Mouse (Mus musculus) embryo, embryonic 11 days (tissue): ENCODE measurements around the gene Zbtb5.
"Not testable (repeated sequence)": the region's sequence is repeated elsewhere in the genome, so short reads cannot be mapped to it uniquely, and the experiment has no call there.

Experiments used
- DNase-seq: peaks from one replicate; pipeline ENCODE4 v3.0.0-alpha.2; 2015

The Zbtb5 gene

GRCm38 (mm10) chr4:44967402-44967801 is 44.8 kb downstream of the Zbtb5 start:
- DNase-seq: no peak

DNA sequence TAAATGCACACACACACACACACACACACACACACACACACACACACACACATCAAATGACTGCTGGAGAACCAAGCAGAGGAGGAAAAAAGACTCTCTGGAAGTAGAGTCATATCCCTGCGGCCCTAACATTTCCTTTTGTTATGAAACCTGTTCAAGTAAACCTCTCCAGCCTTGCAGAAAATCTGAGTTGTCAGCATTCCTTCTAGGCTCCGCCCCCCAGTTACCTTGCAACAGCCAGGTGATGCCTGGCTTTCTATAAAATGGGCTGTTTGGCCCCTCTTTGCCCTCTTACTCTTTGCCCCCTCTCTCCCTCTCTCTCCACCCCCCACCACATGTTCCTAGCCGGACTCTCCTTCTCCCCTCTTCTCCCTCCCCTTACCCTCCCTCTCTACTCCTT is 46.5 kb downstream of the Zbtb5 start:
- DNase-seq: no peak

GRCm38 (mm10) chr4:44965175-44965574 is 47.0 kb downstream of the Zbtb5 start:
- DNase-seq: no peak

GRCm38 (mm10) chr4:44963156-44963555 is 49.1 kb downstream of the Zbtb5 start:
- no peak for DNase-seq

DNA sequence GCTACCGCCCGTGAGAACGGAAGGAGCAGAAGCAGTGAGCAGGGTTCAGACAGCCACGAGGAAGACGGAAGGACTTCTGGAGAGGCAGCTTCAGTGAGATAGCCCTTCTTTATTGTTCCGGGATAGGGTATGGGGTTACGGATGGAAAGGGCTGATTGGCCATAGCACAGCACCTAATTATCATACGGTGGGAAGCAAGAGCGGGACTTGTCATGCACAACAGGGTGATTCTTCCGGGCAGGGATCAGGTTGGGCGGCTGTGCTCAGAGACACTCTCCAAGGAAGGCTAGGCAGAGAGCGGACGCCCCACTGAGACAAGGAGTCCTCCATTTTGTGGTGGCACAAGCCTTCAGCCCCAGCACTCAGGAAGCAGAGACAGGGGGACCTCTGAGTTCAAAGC is 53.0 kb downstream of the Zbtb5 start:
- no peak for DNase-seq

GRCm38 (mm10) chr4:44958776-44959175 is 53.4 kb downstream of the Zbtb5 start:
- DNase-seq: no peak

GRCm38 (mm10) chr4:44953041-44953440 is 59.2 kb downstream of the Zbtb5 start:
- peak; percentile 23 for DNase-seq

GRCm38 (mm10) chr4:44948314-44948713 is 63.9 kb downstream of the Zbtb5 start:
- DNase-seq: no peak

DNA sequence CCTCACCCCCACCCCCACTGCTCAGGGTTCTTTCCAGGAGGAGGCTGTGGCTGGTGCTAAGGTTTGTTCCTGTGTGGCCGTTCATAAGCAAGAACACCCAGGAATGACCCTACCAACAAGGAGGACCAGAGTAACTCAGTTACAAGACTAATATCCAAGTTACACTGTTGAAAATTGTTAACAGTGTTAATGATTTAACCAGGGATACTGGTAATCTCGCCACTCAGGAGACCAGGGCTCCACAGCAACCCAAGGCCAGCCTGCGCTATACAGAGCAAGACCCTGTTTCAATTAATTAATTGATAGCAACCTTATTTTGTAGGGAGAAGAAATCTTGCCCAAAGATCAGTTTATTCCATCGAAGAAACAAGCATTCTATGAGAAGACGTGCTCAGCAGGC is 64.7 kb downstream of the Zbtb5 start:
- DNase-seq: no peak

DNA sequence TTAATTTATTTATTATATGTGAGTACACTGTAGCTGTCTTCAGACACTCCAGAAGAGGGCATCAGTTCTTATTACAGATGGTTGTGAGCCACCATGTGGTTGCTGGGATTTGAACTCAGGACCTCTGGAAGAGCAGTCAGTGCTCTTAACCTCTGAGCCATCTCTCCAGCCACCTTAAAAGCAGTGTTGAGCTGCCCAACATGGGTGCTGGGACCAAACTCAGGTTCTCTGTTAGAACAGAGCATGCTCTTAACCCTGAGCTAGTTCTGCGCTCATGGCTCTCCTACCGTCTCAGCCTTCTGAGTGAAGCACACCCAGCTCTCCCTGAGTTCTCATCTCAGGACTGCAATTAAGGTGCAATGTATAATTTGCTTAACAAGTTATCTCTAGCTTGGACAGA is 66.1 kb downstream of the Zbtb5 start:
- DNase-seq: not testable (repeated sequence)

DNA sequence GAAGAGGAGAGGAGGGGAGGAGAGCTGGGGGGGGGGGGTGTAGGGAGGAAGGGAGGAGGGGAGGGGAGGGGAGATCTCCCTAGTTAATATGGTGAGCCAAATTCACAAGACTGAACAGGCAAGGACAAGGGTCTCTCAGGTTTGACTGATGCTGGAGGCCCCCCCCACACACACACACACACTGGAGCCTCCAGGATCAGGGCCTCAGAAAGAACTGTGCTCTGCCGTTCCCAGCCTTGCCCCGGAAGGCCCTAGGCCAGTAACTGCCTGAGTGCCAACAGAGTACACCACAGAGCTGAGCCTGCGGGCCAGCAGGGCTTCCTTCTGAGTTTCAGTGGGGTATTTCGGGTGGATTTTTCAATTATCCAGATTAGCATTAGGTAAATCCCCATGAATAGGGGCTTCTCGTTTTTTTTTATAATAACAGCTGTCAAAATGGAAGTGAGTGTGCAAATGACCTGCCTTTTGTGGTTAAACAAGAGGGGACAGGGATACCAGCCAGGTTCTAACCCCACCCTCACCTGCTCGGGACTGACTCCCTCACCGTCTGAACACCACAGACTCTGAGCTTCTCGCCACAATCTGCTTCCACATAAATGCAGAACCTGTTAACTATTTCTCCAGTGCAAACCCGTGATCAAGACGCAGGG is 67.7 kb downstream of the Zbtb5 start:
- DNase-seq: no peak

DNA sequence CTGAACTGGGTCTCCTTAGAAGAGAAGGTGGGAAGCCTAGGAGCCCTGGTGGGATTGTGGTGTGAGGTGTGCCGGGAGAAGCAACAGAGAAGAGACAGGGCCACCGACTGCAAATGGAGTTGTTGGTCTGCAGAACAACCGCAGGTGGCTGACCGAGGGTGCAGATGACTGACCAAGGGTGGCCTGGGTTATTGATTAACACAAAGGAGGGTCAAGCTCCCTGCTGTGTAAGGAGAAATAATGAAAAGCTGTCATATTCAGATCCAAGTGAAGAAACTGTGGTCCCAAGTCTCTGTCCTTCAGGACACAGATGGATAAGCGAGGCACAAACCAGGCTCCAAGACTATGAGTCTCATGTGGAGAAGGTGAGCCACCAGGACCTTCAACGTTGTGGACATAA is 68.7 kb downstream of the Zbtb5 start:
- DNase-seq: no peak

DNA sequence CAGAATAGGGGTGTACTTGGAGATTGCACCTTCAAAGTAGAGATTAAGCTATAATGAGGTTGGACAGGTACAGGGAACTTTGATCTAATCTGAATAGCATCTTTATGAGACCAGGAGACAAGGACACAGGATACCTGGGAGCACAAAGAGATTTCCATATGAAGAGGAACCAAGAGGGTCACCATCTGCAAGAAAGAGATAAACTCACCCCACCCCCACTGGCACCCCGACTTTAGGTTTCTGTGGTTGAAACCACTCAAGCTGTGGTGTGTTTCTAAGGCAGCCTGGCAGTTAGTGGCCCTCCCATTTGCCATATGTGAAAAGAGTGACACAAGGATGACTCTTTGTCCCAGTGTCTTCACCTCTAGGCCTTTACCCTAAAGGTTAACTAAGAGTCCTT is 70.0 kb downstream of the Zbtb5 start:
- no peak for DNase-seq
